Mouse (Mus musculus) thymus, postnatal 14 days (tissue): ENCODE data around the gene Fgfr2.
"Not testable (repeated sequence)": the region's sequence is repeated elsewhere in the genome, so short reads cannot be mapped to it uniquely, and the experiment has no call there.

ENCODE experiments used
- DNase-seq: peaks from one replicate; pipeline ENCODE4 v3.0.0; 2021

Fgfr2 gene

GRCm38 (mm10) chr7:131162251-131162650, 1960.9 kb downstream of the Fgfr2 start:
- no peak for DNase-seq

GRCm38 (mm10) chr7:131153044-131153443, 1970.1 kb downstream of the Fgfr2 start:
- no peak for DNase-seq

- no peak for DNase-seq
Measured at GRCm38 (mm10) chr7:131150179-131150578, 1973.0 kb downstream of the Fgfr2 start.

GRCm38 (mm10) chr7:131146214-131146613, 1976.9 kb downstream of the Fgfr2 start, which contains the start of gene 4933402N03Rik:
4933402N03Rik (minus strand) TSS chr7:131146314.
- DNase-seq = no peak

- no peak for DNase-seq
Measured at GRCm38 (mm10) chr7:131133181-131133580, 1990.0 kb downstream of the Fgfr2 start.

- DNase-seq = no peak
Measured at GRCm38 (mm10) chr7:131130021-131130420, 1993.1 kb downstream of the Fgfr2 start.

- peak; percentile 14 for DNase-seq
Measured at GRCm38 (mm10) chr7:131122210-131122807, 2000.8 kb downstream of the Fgfr2 start.

GRCm38 (mm10) chr7:131114434-131114833, 2008.7 kb downstream of the Fgfr2 start:
- no peak for DNase-seq

GRCm38 (mm10) chr7:131113676-131114075, 2009.5 kb downstream of the Fgfr2 start:
- no peak for DNase-seq

GRCm38 (mm10) chr7:131112486-131112885, 2010.7 kb downstream of the Fgfr2 start:
- DNase-seq = peak; percentile 69

- not testable (repeated sequence) for DNase-seq
Measured at GRCm38 (mm10) chr7:131082403-131082802, 2040.7 kb downstream of the Fgfr2 start.

GRCm38 (mm10) chr7:131075956-131076355, 2047.2 kb downstream of the Fgfr2 start:
- peak; percentile 75 for DNase-seq

- peak; percentile 34 for DNase-seq
Measured at GRCm38 (mm10) chr7:131074098-131074497, 2049.1 kb downstream of the Fgfr2 start.

- DNase-seq = peak; percentile 81
Measured at GRCm38 (mm10) chr7:131073476-131073875, 2049.7 kb downstream of the Fgfr2 start.

GRCm38 (mm10) chr7:131068191-131068590, 2055.0 kb downstream of the Fgfr2 start:
- DNase-seq = peak; percentile 72

GRCm38 (mm10) chr7:131062541-131062940, 2060.6 kb downstream of the Fgfr2 start:
- DNase-seq = peak; percentile 52

- peak; percentile 53 for DNase-seq
Measured at GRCm38 (mm10) chr7:131059808-131060207, 2063.3 kb downstream of the Fgfr2 start.

- DNase-seq = not testable (repeated sequence)
Measured at GRCm38 (mm10) chr7:131057918-131058317, 2065.2 kb downstream of the Fgfr2 start.

GRCm38 (mm10) chr7:131054808-131055370, 2068.3 kb downstream of the Fgfr2 start:
- no peak for DNase-seq

GRCm38 (mm10) chr7:131049829-131050228, 2073.3 kb downstream of the Fgfr2 start:
- not testable (repeated sequence) for DNase-seq

- peak; percentile 55 for DNase-seq
Measured at GRCm38 (mm10) chr7:131045258-131045835, 2077.8 kb downstream of the Fgfr2 start.

GRCm38 (mm10) chr7:131042657-131043056, 2080.5 kb downstream of the Fgfr2 start:
- DNase-seq = no peak

GRCm38 (mm10) chr7:131040760-131041159, 2082.4 kb downstream of the Fgfr2 start:
- DNase-seq = not testable (repeated sequence)

- no peak for DNase-seq
Measured at GRCm38 (mm10) chr7:131037083-131037482, 2086.1 kb downstream of the Fgfr2 start.
